Mouse (Mus musculus) MEL (cell line): Measurements from ENCODE around the gene Dcun1d2. TPM values are rescaled to one million over a fixed set of nuclear protein-coding genes. Genes with fewer than 3 reads are reported as not detected.

ENCODE experiments used
- DNase-seq: peaks from one replicate; pipeline ENCODE4 v3.0.0; 2011; ENCODE audit warnings: low read depth, low spot score
- H3K27ac ChIP-seq: 2 replicates; pipeline ENCODE4 v1.5.1; 2012; ENCODE audit warnings: low read depth, mild to moderate bottlenecking, control low read depth, low read length, moderate library complexity; ENCODE audit not compliant: control insufficient read depth
- H3K27me3 ChIP-seq, 2 experiments: fragments of 150-350 bp in 1 of 2; sonication (generic) in 1 of 2; 2 replicates each; pipeline ENCODE4 v1.6.1; 2012; ENCODE audit warnings: low read length in 2 of 2, mild to moderate bottlenecking in 2 of 2, improper control_type of control experiment in 1 of 2, moderate library complexity in 1 of 2; ENCODE audit not compliant: insufficient read depth in 2 of 2, control insufficient read depth in 1 of 2
- H3K36me3 ChIP-seq, 2 experiments: 2 replicates each; pipeline ENCODE4 v1.6.1; 2012 to 2014; ENCODE audit warnings: low read length in 2 of 2, improper control_type of control experiment in 1 of 2, inconsistent platforms in 1 of 2, mild to moderate bottlenecking in 1 of 2; ENCODE audit not compliant: insufficient read depth in 2 of 2, control insufficient read depth in 1 of 2
- H3K4me1 ChIP-seq, 2 experiments: fragments of 150-350 bp in 1 of 2; sonication (generic) in 1 of 2; 2 replicates each; pipeline ENCODE4 v1.6.1; 2012; ENCODE audit warnings: low read length in 2 of 2, improper control_type of control experiment in 1 of 2, mild to moderate bottlenecking in 1 of 2; ENCODE audit not compliant: insufficient read depth in 2 of 2, control insufficient read depth in 1 of 2
- H3K4me3 ChIP-seq, 2 experiments: fragments of 150-350 bp in 1 of 2; sonication (generic) in 1 of 2; 2 replicates each; pipeline ENCODE4 v1.5.1; 2012; ENCODE audit warnings: low read depth in 2 of 2, low read length in 2 of 2, mild to moderate bottlenecking in 2 of 2, moderate library complexity in 2 of 2, control low read depth in 1 of 2, improper control_type of control experiment in 1 of 2; ENCODE audit not compliant: control insufficient read depth in 1 of 2, insufficient read depth in 1 of 2
- H3K79me2 ChIP-seq: 2 replicates; pipeline ENCODE4 v1.6.1; 2012; ENCODE audit warnings: mild to moderate bottlenecking, low read length, moderate library complexity; ENCODE audit not compliant: control insufficient read depth, poor library complexity, insufficient read depth
- H3K9ac ChIP-seq: 2 replicates; pipeline ENCODE4 v1.6.1; 2012; ENCODE audit warnings: low read depth, mild to moderate bottlenecking, control low read depth, low read length, moderate library complexity; ENCODE audit not compliant: control insufficient read depth, poor library complexity, severe bottlenecking
- H3K9me3 ChIP-seq: fragments of 150-350 bp; sonication (generic); replicated peaks from 2 replicates; pipeline ENCODE4 v1.6.1; 2012; ENCODE audit warnings: mild to moderate bottlenecking, low read length, improper control_type of control experiment, moderate library complexity; ENCODE audit not compliant: insufficient read depth
- E2F4 ChIP-seq: IDR thresholded peaks from 2 replicates; pipeline ENCODE4 v1.6.1; 2011; ENCODE audit warnings: low read depth, low read length, improper control_type of control experiment, borderline replicate concordance
- ETS1 ChIP-seq: IDR thresholded peaks from 2 replicates; pipeline ENCODE4 v1.6.1; 2012; ENCODE audit warnings: low read depth, mild to moderate bottlenecking, inconsistent platforms, low read length, improper control_type of control experiment, moderate library complexity
- GABPA ChIP-seq: IDR thresholded peaks from 2 replicates; pipeline ENCODE4 v1.6.1; 2012; ENCODE audit warnings: low read depth, mild to moderate bottlenecking, inconsistent platforms, low read length, improper control_type of control experiment, moderate library complexity
- GATA1 ChIP-seq: IDR thresholded peaks from 2 replicates; pipeline ENCODE4 v1.6.1; 2011; ENCODE audit warnings: low read depth, low read length, improper control_type of control experiment
- MXI1 ChIP-seq: IDR thresholded peaks from 2 replicates; pipeline ENCODE4 v1.6.1; 2011; ENCODE audit warnings: mild to moderate bottlenecking, low read depth, low read length, improper control_type of control experiment
- MYB ChIP-seq: IDR thresholded peaks from 2 replicates; pipeline ENCODE4 v1.6.1; 2011; ENCODE audit warnings: mild to moderate bottlenecking, low read depth, low read length, improper control_type of control experiment
- MYC ChIP-seq: IDR thresholded peaks from 2 replicates; pipeline ENCODE4 v1.6.1; 2011; ENCODE audit warnings: low read depth, mild to moderate bottlenecking, low read length, improper control_type of control experiment, moderate library complexity
- NELFE ChIP-seq: IDR thresholded peaks from 2 replicates; pipeline ENCODE4 v1.6.1; 2011; ENCODE audit warnings: low read depth, low read length, improper control_type of control experiment
- NRF1 ChIP-seq: IDR thresholded peaks from 2 replicates; pipeline ENCODE4 v1.6.1; 2014; ENCODE audit warnings: low read depth, mild to moderate bottlenecking, inconsistent platforms, low read length, improper control_type of control experiment, moderate library complexity; ENCODE audit not compliant: poor library complexity, insufficient read depth, severe bottlenecking
- POLR2AphosphoS2 ChIP-seq: IDR thresholded peaks from 2 replicates; pipeline ENCODE4 v1.6.1; 2011; ENCODE audit warnings: low read length, improper control_type of control experiment
- SMC3 ChIP-seq: IDR thresholded peaks from 2 replicates; pipeline ENCODE4 v1.6.1; 2011; ENCODE audit warnings: low read depth, low read length, improper control_type of control experiment
- TBP ChIP-seq: IDR thresholded peaks from 2 replicates; pipeline ENCODE4 v1.8.0; 2011; ENCODE audit warnings: low read depth, low read length, improper control_type of control experiment
- UBTF ChIP-seq: IDR thresholded peaks from 2 replicates; pipeline ENCODE4 v1.6.1; 2012; ENCODE audit warnings: low read depth, mild to moderate bottlenecking, inconsistent platforms, low read length, improper control_type of control experiment, moderate library complexity, borderline replicate concordance; ENCODE audit not compliant: insufficient read depth
- polyA plus RNA-seq, 2 experiments: library from polyadenylated mRNA; stranded (reverse) in 1 of 2; unstranded in 1 of 2; fragments of >175 nt in 1 of 2; fragments of >200 nt in 1 of 2; gene quantifications; 2 replicates each; pipeline versions ENCODE4 v1.2.1 to v1.2.4; 2012; ENCODE audit warnings: low replicate concordance in 2 of 2, low read depth in 1 of 2; ENCODE audit not compliant: insufficient read length in 2 of 2, insufficient read depth in 1 of 2, missing spikeins in 1 of 2
- total RNA-seq: library from RNA; depleted of rRNA; stranded (reverse); fragments of 300-350 nt; gene quantifications from 2 replicates; pipeline ENCODE4 v1.2.3, GENCODE M21; 2012

The Dcun1d2 gene
- total and polyA plus RNA-seq, 3 experiments = 19.1 to 19.9 TPM; not detected in 1

DNA sequence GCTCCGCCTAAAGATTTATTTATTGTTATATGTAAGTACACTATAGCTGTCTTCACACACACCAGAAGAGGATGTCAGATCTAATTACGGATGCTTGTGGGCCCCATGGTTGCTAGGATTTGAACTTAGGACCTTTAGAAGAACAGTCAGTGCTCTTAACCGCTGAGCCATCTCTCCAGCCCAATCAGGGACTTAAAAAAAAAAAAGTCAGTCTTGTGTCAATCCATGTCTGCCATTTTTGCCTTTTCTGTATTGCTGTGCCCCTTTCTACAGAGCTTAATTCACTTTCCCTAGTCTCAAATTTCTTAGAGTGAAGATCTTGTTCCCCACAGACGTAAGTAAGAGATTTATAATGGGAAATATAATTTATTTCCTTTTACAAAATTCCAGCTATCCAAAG is 69.5 kb downstream of the Dcun1d2 start:
- TF ChIP-seq TBP = peak; percentile 96
- no peak for TF ChIP-seq ETS1
- no peak for TF ChIP-seq UBTF
- no peaks in the 10 kb centered on the region for H3K79me2 ChIP-seq
- H3K9me3 ChIP-seq = no peaks in the 10 kb centered on the region
- H3K4me1 ChIP-seq = peaks cover 4 to 7% of the 10 kb centered on the region in 2 experiments; a peak in 3 of 4 replicates
- H3K9ac ChIP-seq = no peak overlapping the region
- no peak overlapping the region for H3K4me3 ChIP-seq
- DNase-seq = peak; percentile 42
- H3K27ac ChIP-seq = no peak overlapping the region
- no peaks in the 10 kb centered on the region; a peak in 1 of 4 replicates for H3K27me3 ChIP-seq
- H3K36me3 ChIP-seq = no peaks in the 10 kb centered on the region

DNA sequence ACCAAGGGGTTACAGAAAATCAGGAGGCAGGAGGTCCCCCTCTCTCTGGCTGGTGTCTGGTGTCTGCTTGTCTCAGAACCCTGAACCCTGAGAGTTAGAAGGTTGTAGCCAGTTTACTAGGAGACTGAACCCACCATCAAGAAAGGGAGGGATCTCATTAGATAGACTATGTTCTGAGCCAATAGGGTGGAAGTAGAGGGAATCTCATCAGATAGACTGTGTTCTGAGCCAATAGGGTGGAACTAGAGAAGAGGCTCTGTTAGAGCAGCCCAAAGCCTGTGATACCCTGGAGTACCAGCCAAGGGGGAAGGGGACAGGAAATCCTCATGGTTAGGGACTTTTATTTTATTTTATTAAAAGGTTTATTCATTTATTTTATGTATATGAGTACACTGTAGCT is 69.9 kb downstream of the Dcun1d2 start:
- TF ChIP-seq NRF1 = no peak
- TF ChIP-seq GATA1 = peak; percentile 88
- no peak for TF ChIP-seq SMC3
- TF ChIP-seq, all 39 proteins: peak for 1
- DNase-seq = peak; percentile 72

DNA sequence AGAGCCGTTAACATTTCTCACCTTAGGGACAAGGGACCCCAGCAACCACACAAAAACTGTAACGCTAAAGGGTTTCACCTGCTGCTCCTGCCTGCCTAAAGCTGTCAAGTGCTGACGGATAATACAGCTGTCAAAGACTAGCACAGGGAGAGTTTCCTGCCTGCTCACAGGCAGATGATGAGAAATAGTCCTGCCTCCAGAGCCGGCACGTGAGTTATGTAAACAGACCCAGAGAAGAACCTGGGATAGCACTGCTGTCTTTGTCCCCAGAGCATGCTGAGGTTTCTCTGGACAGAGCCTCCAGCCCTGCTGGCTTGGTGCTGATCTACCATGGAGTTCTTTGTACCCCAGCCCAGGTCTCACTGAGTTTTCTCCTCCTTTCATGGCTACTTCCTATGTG is 70.8 kb downstream of the Dcun1d2 start:
- H3K27me3 ChIP-seq = no peaks in the 10 kb centered on the region; a peak in 1 of 4 replicates
- TF ChIP-seq MYC (no peak), MYB (no peak), GABPA (no peak), MXI1 (no peak), NELFE (no peak), SMC3 (no peak), GATA1 (no peak), ETS1 (no peak), E2F4 (no peak), POLR2AphosphoS2 (no peak)
- no peaks in the 10 kb centered on the region for H3K9me3 ChIP-seq
- DNase-seq = no peak
- no peak overlapping the region for H3K9ac ChIP-seq
- no peak overlapping the region for H3K4me3 ChIP-seq
- H3K36me3 ChIP-seq = no peaks in the 10 kb centered on the region
- H3K4me1 ChIP-seq = peaks cover 7 to 12% of the 10 kb centered on the region in 2 experiments; a peak in 3 of 4 replicates
- H3K27ac ChIP-seq = no peak overlapping the region
- no peaks in the 10 kb centered on the region for H3K79me2 ChIP-seq

More for the DNA sequence above, 69.9 kb downstream of the Dcun1d2 start:
- Histone ChIP-seq H3K79me2 (no peaks in the 10 kb centered on the region), H3K9me3 (no peaks in the 10 kb centered on the region), H3K4me1 (peaks cover 7 to 9% of the 10 kb centered on the region in 2 experiments; a peak in 3 of 4 replicates), H3K27ac (no peak overlapping the region), H3K9ac (no peak overlapping the region), H3K4me3 (no peak overlapping the region), H3K36me3 (no peaks in the 10 kb centered on the region), H3K27me3 (no peaks in the 10 kb centered on the region; a peak in 1 of 4 replicates)
